Mouse (Mus musculus) liver, embryonic 14.5 days (tissue): ENCODE results near the gene Elmo2. TPM values are rescaled to one million over a fixed set of nuclear protein-coding genes. Genes with fewer than 3 reads are reported as not detected.

Source experiments
- ATAC-seq: fragments of 200-750 bp; cut with Nextera tagmentation; 2 replicates; pipeline ENCODE4 v1.8.0; 2017; ENCODE audit warnings: moderate number of reproducible peaks, mild to moderate bottlenecking, moderate library complexity; ENCODE audit not compliant: insufficient read depth
- DNase-seq, 3 experiments: peaks; one replicate each; pipeline ENCODE4 v3.0.0-alpha.2; 2012 to 2013; ENCODE audit warnings: low read depth in 3 of 3, low spot score in 3 of 3
- H3K27ac ChIP-seq: fragments of 300-500 bp; sonication (generic); 2 replicates; pipeline ENCODE4 v1.5.1; 2014; ENCODE audit warnings: moderate library complexity, mild to moderate bottlenecking, control low read depth, inconsistent platforms
- H3K27me3 ChIP-seq: fragments of 300-500 bp; sonication (generic); 2 replicates; pipeline ENCODE4 v1.6.1; 2014; ENCODE audit warnings: mild to moderate bottlenecking, low read length, moderate library complexity; ENCODE audit not compliant: control insufficient read depth, insufficient read depth
- H3K36me3 ChIP-seq: fragments of 300-500 bp; sonication (generic); replicated peaks from 2 replicates; pipeline ENCODE4 v1.6.1; 2014; ENCODE audit warnings: low read depth; ENCODE audit not compliant: control insufficient read depth, insufficient read depth
- H3K4me1 ChIP-seq, 2 experiments: fragments of 200-500 bp in 1 of 2; fragments of 300-500 bp in 1 of 2; sonication (generic) in 1 of 2; replicated peaks; 2 replicates each; pipeline ENCODE4 v1.6.1; 2012 to 2014; ENCODE audit warnings: antibody characterized with exemption in 1 of 2, inconsistent platforms in 1 of 2, low read length in 1 of 2; ENCODE audit not compliant: control insufficient read depth in 2 of 2, insufficient read depth in 2 of 2
- H3K4me2 ChIP-seq: fragments of 300-500 bp; sonication (generic); 2 replicates; pipeline ENCODE4 v1.6.1; 2014; ENCODE audit warnings: low read depth, mild to moderate bottlenecking, control low read depth, moderate library complexity
- H3K4me3 ChIP-seq, 2 experiments: fragments of 200-500 bp in 1 of 2; fragments of 300-500 bp in 1 of 2; sonication (generic) in 1 of 2; 2 replicates each; pipeline ENCODE4 v1.5.1; 2012 to 2014; ENCODE audit warnings: low read depth in 2 of 2, low read length in 2 of 2, mild to moderate bottlenecking in 2 of 2, control low read depth in 1 of 2, inconsistent platforms in 1 of 2, moderate library complexity in 1 of 2; ENCODE audit not compliant: insufficient read depth in 1 of 2
- H3K9ac ChIP-seq: fragments of 300-500 bp; sonication (generic); replicated peaks from 2 replicates; pipeline ENCODE4 v1.6.1; 2014; ENCODE audit warnings: mild to moderate bottlenecking, control low read depth, moderate library complexity
- H3K9me3 ChIP-seq: fragments of 300-500 bp; sonication (generic); 2 replicates; pipeline ENCODE4 v1.6.1; 2016; ENCODE audit warnings: low read length, mixed read lengths; ENCODE audit not compliant: control insufficient read depth
- CTCF ChIP-seq: IDR thresholded peaks from 2 replicates; pipeline ENCODE4 v1.5.1; 2016; ENCODE audit warnings: antibody characterized with exemption, low read depth, control low read depth
- EP300 ChIP-seq: IDR thresholded peaks from 2 replicates; pipeline ENCODE4 v1.6.1; 2016; ENCODE audit warnings: antibody characterized with exemption, low read depth
- WGBS: fragments of 180-500 bp; shearing (Covaris S2); extraction: QIAGEN DNeasy Blood & Tissue Kit; methylation state at CpG from one replicate; pipeline ENCODE4 v1.1.7; 2014; ENCODE audit not compliant: insufficient replicate concordance; 5-methylcytosine and 5-hydroxymethylcytosine counted together
- polyA plus RNA-seq, 2 experiments: library from polyadenylated mRNA; depleted of rRNA in 1 of 2; stranded (reverse) in 1 of 2; unstranded in 1 of 2; fragments of >200 nt; fragmentation: Nextera tagmentation in 1 of 2; extraction: Ambion mirVana in 1 of 2; gene quantifications; 2 replicates each; pipeline versions ENCODE4 v1.2.1 to v1.2.3; 2012 to 2014

The Elmo2 gene
- polyA plus RNA-seq, 2 experiments = 10.2 to 13.1 TPM

- Histone ChIP-seq H3K36me3 (no peaks in the 10 kb centered on the region; the same call in none of the 2 replicates), H3K9me3 (no peaks in the 10 kb centered on the region), H3K4me3 (no peak overlapping the region), H3K27me3 (no peaks in the 10 kb centered on the region), H3K4me2 (no peak overlapping the region), H3K4me1 (peaks cover 6 to 21% of the 10 kb centered on the region in 2 experiments; a peak in 3 of 4 replicates), H3K27ac (no peak overlapping the region), H3K9ac (no peak overlapping the region)
- 71% methylated on average over 8 of the region's 8 CpGs for WGBS
- DNase-seq = no peak
- TF ChIP-seq EP300 = no peak
- no peak for TF ChIP-seq CTCF
- no peak for ATAC-seq
Observed at GRCm38 (mm10) chr2:165314197-165314596, 12.1 kb downstream of the Elmo2 start.

GRCm38 (mm10) chr2:165312381-165312780 lies 13.9 kb downstream of the Elmo2 start:
- Histone ChIP-seq H3K9me3 (no peaks in the 10 kb centered on the region), H3K4me2 (no peak overlapping the region), H3K9ac (no peak overlapping the region), H3K27ac (no peak overlapping the region), H3K27me3 (no peaks in the 10 kb centered on the region), H3K4me1 (peaks cover 0 to 4% of the 10 kb centered on the region in 2 experiments; a peak in 2 of 4 replicates), H3K4me3 (no peak overlapping the region), H3K36me3 (no peaks in the 10 kb centered on the region; the same call in none of the 2 replicates)
- ATAC-seq (no peak), DNase-seq (no peak)
- TF ChIP-seq CTCF = no peak
- no peak for TF ChIP-seq EP300
- WGBS = 63% methylated on average over 7 of the region's 7 CpGs

- Histone ChIP-seq H3K4me1 (no peaks in the 10 kb centered on the region), H3K9me3 (no peaks in the 10 kb centered on the region), H3K4me2 (no peak overlapping the region), H3K9ac (no peak overlapping the region), H3K27ac (no peak overlapping the region), H3K27me3 (no peaks in the 10 kb centered on the region), H3K36me3 (no peaks in the 10 kb centered on the region; the same call in none of the 2 replicates), H3K4me3 (no peak overlapping the region)
- DNase-seq = no peak
- WGBS = 80% methylated on average over 12 of the region's 12 CpGs
- ATAC-seq = no peak
- TF ChIP-seq EP300 = no peak
- TF ChIP-seq CTCF = no peak
Observed at GRCm38 (mm10) chr2:165311577-165311976, 14.7 kb downstream of the Elmo2 start.

- no peak for ATAC-seq
- Histone ChIP-seq H3K36me3 (no peaks in the 10 kb centered on the region; the same call in none of the 2 replicates), H3K4me1 (no peaks in the 10 kb centered on the region), H3K9ac (no peak overlapping the region), H3K9me3 (no peaks in the 10 kb centered on the region), H3K4me2 (no peak overlapping the region), H3K27ac (no peak overlapping the region), H3K27me3 (no peaks in the 10 kb centered on the region), H3K4me3 (no peak overlapping the region)
- no peak for DNase-seq
- WGBS = 64% methylated on average over 13 of the region's 13 CpGs
- TF ChIP-seq CTCF (no peak), EP300 (no peak)
Observed at GRCm38 (mm10) chr2:165310818-165311425, 15.4 kb downstream of the Elmo2 start.

- H3K9me3 ChIP-seq = no peaks in the 10 kb centered on the region
- H3K4me1 ChIP-seq = no peaks in the 10 kb centered on the region; a peak in 1 of 4 replicates
- DNase-seq (no peak), ATAC-seq (no peak)
- H3K27me3 ChIP-seq = no peaks in the 10 kb centered on the region
- 78% methylated on average over 6 of the region's 6 CpGs for WGBS
- H3K9ac ChIP-seq = no peak overlapping the region
- TF ChIP-seq EP300 (no peak), CTCF (no peak)
- no peak overlapping the region for H3K4me2 ChIP-seq
- H3K36me3 ChIP-seq = peaks cover 3% of the 10 kb centered on the region; the same call in 1 of the 2 replicates
- no peak overlapping the region for H3K27ac ChIP-seq
- H3K4me3 ChIP-seq = no peak overlapping the region
Observed at GRCm38 (mm10) chr2:165307801-165308200, 18.5 kb downstream of the Elmo2 start.
